Mouse (Mus musculus): ENCODE measurements around the gene Ifi47. TPM values are rescaled to one million over a fixed set of nuclear protein-coding genes. Genes with fewer than 3 reads are reported as not detected.

Ifi47 gene
- polyA plus RNA-seq, 1 experiment from 2014 or later = 0.18 TPM

GRCm38 (mm10) chr11:49081886-49082285 lies 5.5 kb downstream of the Ifi47 start:
- H3K4me1 ChIP-seq = no peaks in the 10 kb centered on the region
- no peaks in the 10 kb centered on the region for H3K27me3 ChIP-seq
- no peaks in the 10 kb centered on the region for H3K36me3 ChIP-seq (replicated peaks)
- ATAC-seq (ENCODE audit: low FRiP score) = no peak
- H3K9ac ChIP-seq = no peak overlapping the region
- H3K9me3 ChIP-seq = no peaks in the 10 kb centered on the region
- H3K4me2 ChIP-seq = no peak overlapping the region
- H3K27ac ChIP-seq = no peak overlapping the region
- WGBS = 76% methylated on average over 3 of the region's 3 CpGs
- H3K4me3 ChIP-seq (replicated peaks) = no peak overlapping the region

DNA sequence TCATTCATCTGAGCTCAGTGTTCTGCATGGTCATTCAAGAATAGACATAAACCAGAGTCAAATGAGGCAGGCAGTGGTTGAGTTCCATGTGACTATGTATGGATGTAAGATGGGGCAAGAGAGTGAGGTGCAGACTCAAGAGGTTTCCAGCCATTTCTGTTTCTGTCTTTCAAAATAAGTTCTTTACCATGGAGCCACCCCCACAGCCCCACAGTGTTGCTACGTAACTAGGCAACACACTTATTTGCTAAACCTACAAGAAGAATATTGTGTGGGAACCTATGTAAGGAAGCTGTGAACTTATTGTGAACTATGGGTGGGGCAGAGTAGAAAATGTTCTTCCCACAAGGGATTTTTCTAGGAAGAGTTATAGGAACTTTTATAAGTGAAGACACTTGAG lies 6.8 kb downstream of the Ifi47 start:
- Histone ChIP-seq H3K36me3 (replicated peaks) (no peaks in the 10 kb centered on the region), H3K27ac (no peak overlapping the region), H3K9me3 (no peaks in the 10 kb centered on the region), H3K9ac (no peak overlapping the region), H3K4me3 (replicated peaks) (no peak overlapping the region), H3K4me2 (no peak overlapping the region), H3K27me3 (no peaks in the 10 kb centered on the region), H3K4me1 (0 out of 2 replicates have a peak, but pooled peaks cover 2% of the 10 kb centered on the region)
- no peak for ATAC-seq (ENCODE audit: low FRiP score)
- 94% methylated on average over 1 of the region's 1 CpGs for WGBS

GRCm38 (mm10) chr11:49083808-49084207 lies 7.4 kb downstream of the Ifi47 start:
- H3K9me3 ChIP-seq = no peaks in the 10 kb centered on the region

DNA sequence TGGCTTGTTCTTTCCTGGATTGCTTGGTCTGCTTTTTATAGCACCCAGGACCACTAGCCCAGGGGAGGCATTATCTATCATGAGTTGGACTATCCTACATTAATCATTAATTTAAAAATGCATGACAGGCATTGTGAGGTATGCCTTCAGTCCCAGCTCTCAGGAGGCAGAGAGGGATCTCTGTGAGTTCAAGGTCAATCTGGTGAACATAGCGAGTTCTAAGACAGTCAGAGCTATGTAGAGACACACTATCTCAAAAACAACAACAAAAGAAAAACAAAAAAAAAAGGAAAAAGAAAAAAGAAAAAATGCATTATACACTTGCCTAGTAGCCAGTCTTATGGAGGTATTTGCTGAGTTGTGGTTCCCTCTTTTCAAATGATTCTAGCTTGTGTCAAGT lies 8.0 kb downstream of the Ifi47 start:
- H3K9ac ChIP-seq = no peak overlapping the region
- H3K27ac ChIP-seq = no peak overlapping the region
- no peak for ATAC-seq (ENCODE audit: low FRiP score)
- no peaks in the 10 kb centered on the region for H3K27me3 ChIP-seq
- H3K36me3 ChIP-seq (replicated peaks) = no peaks in the 10 kb centered on the region
- H3K9me3 ChIP-seq = no peaks in the 10 kb centered on the region
- H3K4me1 ChIP-seq = 0 out of 2 replicates have a peak, but pooled peaks cover 5% of the 10 kb centered on the region
- H3K4me2 ChIP-seq = no peak overlapping the region
- 93% methylated on average over 1 of the region's 1 CpGs for WGBS
- no peak overlapping the region for H3K4me3 ChIP-seq (replicated peaks)

More at GRCm38 (mm10) chr11:49083808-49084207, 7.4 kb downstream of the Ifi47 start:
- no peak for ATAC-seq (ENCODE audit: low FRiP score)
- H3K4me2 ChIP-seq = no peak overlapping the region
- H3K27ac ChIP-seq = no peak overlapping the region
- no peak overlapping the region for H3K9ac ChIP-seq
- no peak overlapping the region for H3K4me3 ChIP-seq (replicated peaks)
- 82% methylated on average over 3 of the region's 3 CpGs for WGBS
- H3K36me3 ChIP-seq (replicated peaks) = no peaks in the 10 kb centered on the region
- H3K4me1 ChIP-seq = 0 out of 2 replicates have a peak, but pooled peaks cover 5% of the 10 kb centered on the region
- no peaks in the 10 kb centered on the region for H3K27me3 ChIP-seq

GRCm38 (mm10) chr11:49084875-49085274 lies 8.5 kb downstream of the Ifi47 start:
- Histone ChIP-seq H3K4me3 (replicated peaks) (no peak overlapping the region), H3K9ac (no peak overlapping the region), H3K27ac (no peak overlapping the region), H3K27me3 (no peaks in the 10 kb centered on the region), H3K4me2 (no peak overlapping the region), H3K4me1 (0 out of 2 replicates have a peak, but pooled peaks cover 5% of the 10 kb centered on the region), H3K9me3 (no peaks in the 10 kb centered on the region), H3K36me3 (replicated peaks) (no peaks in the 10 kb centered on the region)
- 51% methylated on average over 3 of the region's 3 CpGs for WGBS
- ATAC-seq (ENCODE audit: low FRiP score) = no peak

DNA sequence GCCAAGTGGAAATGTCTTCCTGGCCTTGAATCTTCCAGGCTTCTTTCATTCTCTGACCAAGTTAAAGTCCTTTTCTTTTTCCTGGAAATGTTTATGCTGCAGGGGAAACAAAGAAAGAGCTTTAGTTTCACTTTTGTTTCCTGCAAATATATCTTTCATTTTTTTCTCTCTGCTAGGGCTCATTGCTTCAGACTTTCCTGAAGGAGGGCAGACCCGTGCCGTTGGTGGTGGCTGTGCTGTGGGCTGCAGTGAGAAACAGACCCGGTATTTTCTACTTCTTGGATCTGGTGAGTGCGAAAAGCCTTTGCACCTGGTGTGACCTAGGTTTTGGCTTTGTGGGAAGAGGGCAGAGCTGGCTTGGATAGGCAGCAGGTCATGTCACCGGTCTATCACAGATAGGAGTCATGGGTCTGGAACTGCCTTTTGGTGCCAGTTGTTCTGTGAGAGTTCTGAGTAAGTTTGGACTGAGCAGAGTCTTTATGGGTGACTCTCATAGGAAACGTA lies 10.5 kb downstream of the Ifi47 start:
- no peaks in the 10 kb centered on the region for H3K27me3 ChIP-seq
- H3K9ac ChIP-seq = no peak overlapping the region
- no peak overlapping the region for H3K4me2 ChIP-seq
- no peaks in the 10 kb centered on the region for H3K36me3 ChIP-seq (replicated peaks)
- H3K4me3 ChIP-seq (replicated peaks) = no peak overlapping the region
- no peak for ATAC-seq (ENCODE audit: low FRiP score)
- no peak overlapping the region for H3K27ac ChIP-seq
- WGBS = 89% methylated on average over 6 of the region's 6 CpGs
- 0 out of 2 replicates have a peak, but pooled peaks cover 5% of the 10 kb centered on the region for H3K4me1 ChIP-seq
- H3K9me3 ChIP-seq = no peaks in the 10 kb centered on the region

GRCm38 (mm10) chr11:49087830-49088616 lies 11.6 kb downstream of the Ifi47 start:
- H3K9me3 ChIP-seq = no peaks in the 10 kb centered on the region
- H3K27me3 ChIP-seq = no peaks in the 10 kb centered on the region
- peak overlapping the region; percentile 31 for H3K4me2 ChIP-seq
- 0 out of 2 replicates have a peak, but pooled peaks cover 5% of the 10 kb centered on the region for H3K4me1 ChIP-seq
- no peak overlapping the region for H3K27ac ChIP-seq
- ATAC-seq (ENCODE audit: low FRiP score) = no peak
- 45% methylated on average over 22 of the region's 22 CpGs for WGBS
- H3K36me3 ChIP-seq (replicated peaks) = no peaks in the 10 kb centered on the region
- H3K9ac ChIP-seq = no peak overlapping the region
- no peak overlapping the region for H3K4me3 ChIP-seq (replicated peaks)

DNA sequence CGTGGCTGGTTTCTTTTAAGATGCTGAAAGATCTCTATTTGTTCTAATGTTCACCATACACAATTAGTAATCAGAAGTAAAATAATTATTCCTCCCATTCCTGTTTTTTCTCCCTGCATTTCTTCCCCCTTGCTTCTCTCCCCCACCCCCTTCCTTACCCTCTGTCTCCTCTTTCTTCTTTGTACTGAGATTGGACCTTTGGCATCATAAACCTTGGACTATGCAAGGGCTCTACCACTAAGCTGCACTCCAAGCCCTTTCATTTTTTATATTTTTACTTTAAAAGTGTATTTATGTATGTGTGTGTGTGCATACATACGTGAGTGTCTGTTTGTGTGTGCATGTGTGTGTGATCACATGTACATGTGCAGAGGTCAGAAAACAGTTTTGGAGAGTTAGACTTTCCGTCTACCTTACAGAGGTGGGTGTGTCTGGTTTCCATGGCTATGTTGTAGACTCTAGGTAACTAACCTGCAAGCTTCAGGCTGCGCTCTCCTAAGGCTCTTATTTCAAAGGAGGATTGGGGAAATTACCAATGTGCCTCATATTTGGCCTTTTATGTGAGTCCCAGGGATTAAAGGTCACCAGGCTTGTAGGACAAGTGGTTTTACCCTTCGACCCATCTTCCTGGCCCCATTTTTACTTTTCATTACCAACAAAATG lies 12.7 kb downstream of the Ifi47 start:
- Histone ChIP-seq H3K9ac (no peak overlapping the region), H3K4me3 (replicated peaks) (no peak overlapping the region), H3K27me3 (no peaks in the 10 kb centered on the region), H3K36me3 (replicated peaks) (no peaks in the 10 kb centered on the region), H3K4me2 (no peak overlapping the region), H3K9me3 (no peaks in the 10 kb centered on the region), H3K27ac (no peak overlapping the region), H3K4me1 (0 out of 2 replicates have a peak, but pooled peaks cover 5% of the 10 kb centered on the region)
- no peak for ATAC-seq (ENCODE audit: low FRiP score)
- 86% methylated on average over 5 of the region's 5 CpGs for WGBS

- H3K27me3 ChIP-seq = no peaks in the 10 kb centered on the region
- WGBS = 88% methylated on average over 3 of the region's 3 CpGs
- no peaks in the 10 kb centered on the region for H3K9me3 ChIP-seq
- H3K9ac ChIP-seq = no peak overlapping the region
- H3K36me3 ChIP-seq (replicated peaks) = no peaks in the 10 kb centered on the region
- no peak overlapping the region for H3K4me3 ChIP-seq (replicated peaks)
- H3K27ac ChIP-seq = no peak overlapping the region
- H3K4me1 ChIP-seq = 0 out of 2 replicates have a peak, but pooled peaks cover 5% of the 10 kb centered on the region
- no peak for ATAC-seq (ENCODE audit: low FRiP score)
- no peak overlapping the region for H3K4me2 ChIP-seq
These were observed 13.5 kb downstream of the Ifi47 start for GRCm38 (mm10) chr11:49089735-49090507.

- Histone ChIP-seq H3K9ac (no peak overlapping the region), H3K4me3 (replicated peaks) (no peak overlapping the region), H3K27me3 (no peaks in the 10 kb centered on the region), H3K4me1 (0 out of 2 replicates have a peak, but pooled peaks cover 5% of the 10 kb centered on the region), H3K4me2 (no peak overlapping the region), H3K36me3 (replicated peaks) (no peaks in the 10 kb centered on the region), H3K9me3 (no peaks in the 10 kb centered on the region), H3K27ac (no peak overlapping the region)
- 92% methylated on average over 5 of the region's 5 CpGs for WGBS
- ATAC-seq (ENCODE audit: low FRiP score) = no peak
These were observed 14.2 kb downstream of the Ifi47 start for GRCm38 (mm10) chr11:49090551-49090950.

- Histone ChIP-seq H3K4me2 (no peak overlapping the region), H3K4me1 (0 out of 2 replicates have a peak, but pooled peaks cover 5% of the 10 kb centered on the region), H3K36me3 (replicated peaks) (no peaks in the 10 kb centered on the region), H3K9me3 (no peaks in the 10 kb centered on the region), H3K4me3 (replicated peaks) (no peak overlapping the region), H3K27ac (no peak overlapping the region), H3K9ac (no peak overlapping the region), H3K27me3 (no peaks in the 10 kb centered on the region)
- no peak for ATAC-seq (ENCODE audit: low FRiP score)
- WGBS = 85% methylated on average over 4 of the region's 4 CpGs
These were observed 14.8 kb downstream of the Ifi47 start for GRCm38 (mm10) chr11:49091171-49091570.

DNA sequence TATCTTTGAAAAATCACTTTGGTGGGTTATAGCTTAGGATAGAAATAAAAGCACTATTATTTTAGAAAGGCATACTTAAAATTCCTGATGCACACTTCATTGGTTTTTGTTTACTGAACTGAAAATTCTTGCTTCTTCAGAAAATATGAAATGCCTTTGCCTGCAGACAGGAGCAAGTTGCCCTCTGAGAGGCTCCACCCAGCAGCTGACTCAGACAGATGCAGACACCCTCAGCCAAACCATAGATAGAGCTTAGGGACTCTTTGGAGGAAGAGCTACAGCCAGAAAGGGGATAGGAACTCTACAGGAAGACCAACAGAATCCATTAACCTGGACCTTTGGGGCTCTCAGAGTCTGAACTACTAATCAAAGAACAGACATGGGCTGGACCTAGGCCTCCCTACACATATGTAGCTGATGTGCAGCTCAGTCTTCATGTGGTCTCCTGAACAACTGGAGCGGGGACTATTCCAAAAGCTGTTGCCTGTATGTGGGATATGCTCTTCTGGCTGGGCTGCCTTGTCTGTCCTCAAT lies 15.7 kb downstream of the Ifi47 start:
- H3K4me1 ChIP-seq = 0 out of 2 replicates have a peak, but pooled peaks cover 5% of the 10 kb centered on the region
- H3K27ac ChIP-seq = no peak overlapping the region
- H3K9me3 ChIP-seq = no peaks in the 10 kb centered on the region
- no peaks in the 10 kb centered on the region for H3K27me3 ChIP-seq
- no peaks in the 10 kb centered on the region for H3K36me3 ChIP-seq (replicated peaks)
- ATAC-seq (ENCODE audit: low FRiP score) = no peak
- no peak overlapping the region for H3K4me2 ChIP-seq
- 96% methylated on average over 1 of the region's 1 CpGs for WGBS
- H3K4me3 ChIP-seq (replicated peaks) = no peak overlapping the region
- H3K9ac ChIP-seq = no peak overlapping the region

All from forebrain, embryonic 12.5 days (tissue).